Mouse (Mus musculus): ENCODE measurements around the gene Limk2.

The Limk2 gene

DNA sequence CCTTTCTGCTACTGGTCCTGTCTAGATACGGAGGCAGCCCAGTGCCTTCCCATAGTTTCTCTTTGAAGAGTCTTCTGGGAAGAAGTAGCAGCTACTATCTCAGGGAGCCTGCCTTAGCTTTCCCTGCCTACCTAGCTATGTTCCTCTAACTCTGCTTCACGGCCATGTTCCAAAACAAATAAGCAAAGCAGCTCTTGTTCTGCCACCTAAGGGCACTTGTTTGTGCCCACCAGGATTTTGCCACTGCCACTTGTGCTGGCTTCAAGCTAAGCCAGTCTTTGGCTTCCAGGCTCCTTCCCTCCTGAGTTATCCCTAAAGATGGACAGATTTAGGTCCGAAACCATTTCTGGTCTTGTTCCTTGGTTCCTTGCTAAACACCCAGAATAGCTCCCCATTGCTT lies 3.1 kb upstream of the Limk2 start:
- DNase-seq (ENCODE audit: low read depth): no peak

GRCm38 (mm10) chr11:3408131-3408996 lies 625 bp downstream of the Limk2 start:
- no peak for DNase-seq (ENCODE audit: low read depth)

GRCm38 (mm10) chr11:3404287-3405047 lies 4.5 kb downstream of the Limk2 start:
- no peak for DNase-seq (ENCODE audit: low read depth)

GRCm38 (mm10) chr11:3403024-3403423 lies 6.0 kb downstream of the Limk2 start:
- DNase-seq (ENCODE audit: low read depth): peak; percentile 69

- no peak for DNase-seq (ENCODE audit: low read depth)
Measured at GRCm38 (mm10) chr11:3398318-3398717, 10.7 kb downstream of the Limk2 start.

- DNase-seq (ENCODE audit: low read depth): no peak
Measured at GRCm38 (mm10) chr11:3396562-3396961, 12.4 kb downstream of the Limk2 start.

GRCm38 (mm10) chr11:3396091-3396490 lies 12.9 kb downstream of the Limk2 start:
- no peak for DNase-seq (ENCODE audit: low read depth)

- no peak for DNase-seq (ENCODE audit: low read depth)
Measured at GRCm38 (mm10) chr11:3394520-3394919, 14.5 kb downstream of the Limk2 start.

DNA sequence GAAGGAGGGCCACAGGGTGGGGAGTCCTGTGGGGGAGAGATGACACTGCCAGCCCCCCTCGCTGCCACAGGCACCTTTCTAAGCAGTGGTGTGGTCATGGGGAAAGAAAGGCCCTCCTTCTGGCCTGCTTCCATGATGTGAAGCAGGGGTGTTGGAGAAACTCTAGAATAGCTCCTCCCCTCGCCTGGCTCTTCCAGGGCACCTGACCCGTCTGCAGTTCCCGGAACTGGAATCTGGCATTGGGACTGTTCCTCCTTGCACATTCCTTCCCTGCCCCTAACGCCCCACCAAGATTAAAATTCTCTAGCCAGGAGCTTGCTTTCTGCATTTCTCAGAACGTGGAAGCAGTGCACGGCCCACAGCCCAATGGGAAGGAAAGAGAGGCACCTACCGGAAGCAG lies 16.5 kb downstream of the Limk2 start:
- no peak for DNase-seq (ENCODE audit: low read depth)

DNA sequence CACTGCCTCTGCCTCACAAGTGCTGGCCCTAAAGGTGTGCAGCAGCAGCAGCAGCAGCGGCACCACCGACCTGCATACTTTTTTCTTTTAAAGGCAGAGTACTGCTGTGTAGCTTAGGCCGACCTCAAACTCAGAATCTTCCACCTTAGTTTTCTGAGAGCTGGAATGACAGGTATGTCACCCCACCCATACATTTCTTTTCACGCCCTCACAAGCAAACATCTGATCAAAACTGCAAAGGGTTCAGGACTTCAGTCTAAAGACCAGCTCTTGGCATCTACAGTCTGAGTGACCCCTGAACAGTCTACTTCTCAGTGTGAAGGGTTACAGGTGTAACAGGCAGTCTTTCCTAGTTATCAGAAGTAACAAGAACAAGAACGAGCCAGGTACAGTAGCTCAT lies 18.2 kb downstream of the Limk2 start:
- DNase-seq (ENCODE audit: low read depth): no peak

GRCm38 (mm10) chr11:3389996-3390395 lies 19.0 kb downstream of the Limk2 start:
- no peak for DNase-seq (ENCODE audit: low read depth)

GRCm38 (mm10) chr11:3387482-3388196 lies 21.4 kb downstream of the Limk2 start:
- no peak for DNase-seq (ENCODE audit: low read depth)

- DNase-seq (ENCODE audit: low read depth): peak; percentile 80
Measured at GRCm38 (mm10) chr11:3386941-3387368, 22.0 kb downstream of the Limk2 start.

GRCm38 (mm10) chr11:3382602-3383594 lies 26.1 kb downstream of the Limk2 start:
- no peak for DNase-seq (ENCODE audit: low read depth)

- DNase-seq (ENCODE audit: low read depth): no peak
Measured at GRCm38 (mm10) chr11:3381148-3381814, 27.7 kb downstream of the Limk2 start.

- no peak for DNase-seq (ENCODE audit: low read depth)
Measured at GRCm38 (mm10) chr11:3379427-3379826, 29.6 kb downstream of the Limk2 start.

DNA sequence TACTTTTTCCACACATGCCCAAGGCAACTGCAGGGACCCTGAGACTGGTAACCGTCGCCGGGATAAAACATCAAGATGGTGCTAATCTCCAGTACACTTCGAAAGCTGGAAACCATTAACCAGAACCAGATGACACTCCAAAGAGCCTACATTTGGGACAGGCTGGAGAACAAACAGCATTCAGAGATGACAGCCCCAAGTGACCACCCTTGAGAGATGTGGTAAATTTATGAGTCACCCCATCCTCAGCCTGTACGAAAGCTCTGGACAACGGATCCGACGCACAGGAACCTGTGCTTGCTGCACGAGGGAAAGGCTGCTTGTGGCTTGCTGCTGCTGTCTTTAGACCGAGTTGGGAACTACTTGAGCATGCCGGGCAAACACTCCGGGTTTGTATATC lies 34.2 kb downstream of the Limk2 start:
- DNase-seq (ENCODE audit: low read depth): no peak

DNA sequence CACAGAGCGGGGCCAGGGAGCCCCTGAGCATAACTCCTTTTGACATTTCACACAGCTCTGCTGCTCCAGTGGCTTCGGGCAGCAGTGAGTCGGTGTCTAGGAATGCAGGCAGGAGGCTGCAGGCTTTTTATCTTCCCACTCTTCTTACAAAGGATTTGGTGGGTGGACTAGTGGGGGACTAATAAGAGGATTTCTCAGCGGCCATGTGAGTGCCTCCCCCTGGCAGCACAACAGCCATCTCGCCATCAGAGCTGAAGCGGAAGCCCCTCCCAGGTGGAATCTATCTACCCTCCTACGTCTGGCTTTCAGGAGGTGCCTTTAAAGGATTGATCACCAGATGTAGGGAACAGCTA lies 34.7 kb downstream of the Limk2 start:
- DNase-seq (ENCODE audit: low read depth): no peak

- DNase-seq (ENCODE audit: low read depth): no peak
Measured at GRCm38 (mm10) chr11:3373591-3374292, 35.2 kb downstream of the Limk2 start.

- DNase-seq (ENCODE audit: low read depth): no peak
Measured at GRCm38 (mm10) chr11:3371599-3372295, 37.2 kb downstream of the Limk2 start.

Measured in c-Kit-positive CD71-positive TER-119-negative erythroid progenitor cells, embryonic 14.5 days (primary cell).